Mouse (Mus musculus) retina, adult 2 months (tissue): ENCODE measurements around the gene Tcf3.
A peak's percentile ranks its signal among the peaks of the same experiment; 100 is the strongest.

Experiments
- DNase-seq: peaks from one replicate; pipeline ENCODE4 v3.0.0-alpha.2; 2012; ENCODE audit warnings: low read depth, low spot score

Gene Tcf3

DNA sequence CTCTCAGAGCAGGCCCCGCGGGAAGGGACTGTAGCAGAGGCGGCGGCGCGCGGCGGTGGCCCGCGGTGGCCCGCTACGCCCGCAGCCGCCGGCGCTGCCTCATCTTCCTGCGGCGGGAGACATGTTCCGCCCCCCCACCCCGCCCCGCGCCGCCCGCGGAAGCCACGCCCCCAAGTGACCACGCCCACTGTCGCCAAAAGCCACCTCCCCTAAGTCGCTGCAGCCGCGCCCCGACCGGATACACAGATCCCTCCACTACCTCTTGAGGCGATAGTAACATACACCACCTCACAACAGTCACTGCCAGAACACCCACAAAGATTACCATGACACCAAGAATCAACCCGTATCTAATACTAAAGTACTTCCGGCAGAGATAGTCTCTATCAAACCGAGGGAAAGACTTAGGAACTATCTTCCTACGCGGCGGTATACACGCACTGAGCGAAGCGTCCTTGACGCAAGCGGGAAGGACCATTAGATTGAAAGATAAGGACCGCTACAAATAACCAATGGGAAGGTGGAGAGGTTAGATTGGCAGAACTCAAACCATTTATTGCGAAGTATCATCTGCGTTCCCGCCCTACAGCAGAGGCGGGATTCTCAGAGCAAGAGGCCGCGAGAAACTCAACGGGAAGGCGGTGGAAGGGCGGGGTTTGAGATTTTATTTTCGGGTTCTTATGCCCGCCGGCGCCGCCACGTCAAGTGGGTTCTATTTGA, at the start of gene Tcf3:
Tcf3 (minus strand) TSS at position 135 of the 720 bp plus-strand sequence.
- DNase-seq, result peak; percentile 97

DNA sequence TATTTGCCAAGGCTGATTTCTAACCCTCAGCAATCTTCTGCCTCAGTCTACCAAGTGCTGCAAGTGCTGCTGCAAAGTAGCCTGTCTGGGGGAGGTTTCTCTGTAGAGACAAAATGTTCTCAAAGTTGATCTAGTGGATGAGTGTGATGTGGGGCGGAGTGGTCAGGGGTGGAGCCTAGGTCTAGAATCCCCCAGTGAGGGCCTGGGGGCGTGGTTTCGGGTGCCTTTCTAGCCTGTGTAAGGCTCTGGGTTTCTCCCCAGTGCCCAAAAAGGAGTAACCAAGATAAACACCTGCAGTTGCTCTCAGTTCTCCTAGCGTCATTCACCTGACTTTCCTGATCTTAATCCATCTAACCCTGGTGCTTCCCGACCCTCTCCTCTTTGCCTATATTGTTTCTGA, 47.6 kb upstream of the Tcf3 start:
- DNase-seq, result no peak

DNA sequence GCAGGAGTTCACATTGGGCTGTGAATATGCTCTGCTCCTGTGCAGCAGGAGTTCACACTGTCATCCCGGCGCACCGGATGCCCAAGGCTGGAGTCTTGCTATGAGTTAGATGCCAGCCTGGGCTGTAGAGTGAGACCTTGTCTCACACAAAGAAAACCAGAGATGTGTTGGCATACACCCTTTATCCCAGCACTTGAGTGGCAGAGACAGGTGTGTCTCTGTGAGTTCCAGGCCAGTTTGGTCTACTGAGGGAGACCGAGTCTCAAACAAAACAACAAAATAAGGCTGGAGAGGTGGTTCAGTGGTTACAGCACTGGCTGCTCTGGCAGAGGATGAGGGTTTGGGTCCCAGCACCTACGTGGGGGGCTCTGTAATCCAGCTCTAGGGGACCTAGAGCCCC, 45.1 kb upstream of the Tcf3 start:
- DNase-seq, result no peak

DNA sequence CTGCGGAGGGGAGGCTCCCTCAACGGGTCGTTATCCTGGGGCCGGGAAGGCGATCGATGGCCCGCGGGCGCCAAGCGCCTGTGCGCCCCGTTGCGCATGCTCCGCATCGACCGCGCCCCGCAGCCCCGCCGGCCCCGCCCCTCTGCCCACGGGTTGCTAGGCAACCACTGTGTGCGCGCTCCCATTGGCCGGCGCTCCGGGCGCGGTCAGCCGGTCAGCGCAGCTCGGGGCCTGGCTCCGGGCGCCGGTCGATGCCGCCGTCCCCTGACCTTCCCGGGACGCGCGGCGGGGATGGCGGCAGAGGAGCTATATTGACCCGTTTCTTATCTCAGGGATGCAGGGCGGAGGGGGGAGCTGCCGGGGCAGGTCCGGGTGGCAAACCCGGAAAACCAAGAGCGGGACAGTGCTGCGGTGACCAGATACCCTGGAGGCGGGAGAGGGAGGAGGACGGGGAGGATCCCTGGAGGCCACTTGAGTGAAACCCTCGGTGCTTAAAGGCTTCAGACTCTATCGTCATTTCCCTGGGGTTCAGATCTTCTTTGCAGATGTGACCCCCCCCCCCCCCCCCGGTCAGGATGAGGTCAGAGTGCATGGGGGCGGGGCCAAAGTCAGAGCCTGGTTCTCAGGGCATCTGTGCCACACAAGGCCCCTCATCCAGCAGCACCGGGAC, 42.0 kb upstream of the Tcf3 start:
- peak; percentile 84 for DNase-seq

DNA sequence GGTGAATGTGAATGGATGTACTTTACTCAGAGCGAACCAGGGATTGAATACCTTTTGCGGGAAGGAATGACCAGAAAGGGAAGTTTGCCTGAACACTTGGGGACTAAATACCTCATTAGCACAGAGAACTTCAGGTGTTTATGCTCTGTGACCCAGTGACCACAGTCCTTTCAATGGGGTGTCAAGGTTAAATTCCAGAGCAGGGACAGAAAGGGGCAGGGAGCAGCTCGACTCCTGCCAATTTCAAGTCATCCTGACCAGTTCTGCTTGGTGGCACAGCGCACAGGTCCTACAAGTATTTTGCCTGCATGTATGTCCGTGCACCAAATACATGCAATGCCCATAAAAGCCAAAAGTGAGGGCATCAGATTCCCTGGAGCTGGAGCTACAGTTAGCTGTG, 31.6 kb upstream of the Tcf3 start:
- DNase-seq, result no peak

DNA sequence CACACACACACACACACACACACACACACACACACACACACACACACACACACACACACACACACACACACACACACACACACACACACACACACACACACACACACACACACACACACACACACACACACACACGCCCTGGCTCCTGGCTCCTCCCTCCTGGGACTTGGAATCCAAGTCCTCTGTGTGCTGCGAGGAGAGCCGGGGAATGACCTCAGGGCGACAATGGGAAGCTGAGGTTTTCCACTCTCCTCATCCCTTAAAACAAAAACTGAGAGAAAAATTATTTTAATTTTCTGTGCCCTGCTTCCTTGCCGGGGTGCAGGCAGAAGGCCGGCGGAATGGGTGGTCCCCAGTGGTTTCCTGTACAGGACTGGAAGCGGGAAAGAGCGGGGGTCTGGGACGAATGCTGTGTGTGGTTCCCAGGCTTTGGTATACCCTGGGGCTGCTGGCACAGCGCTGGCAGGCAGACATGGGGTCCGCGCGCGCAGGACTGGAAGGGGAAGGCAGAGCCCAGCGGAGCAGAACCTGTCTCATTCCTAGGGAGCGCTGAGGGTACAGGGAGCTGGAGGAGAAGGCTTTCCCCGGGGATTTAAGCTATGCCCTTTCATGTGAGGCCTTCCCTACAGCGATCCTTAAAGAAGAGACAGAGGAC, 31.1 kb upstream of the Tcf3 start:
- no peak for DNase-seq

DNA sequence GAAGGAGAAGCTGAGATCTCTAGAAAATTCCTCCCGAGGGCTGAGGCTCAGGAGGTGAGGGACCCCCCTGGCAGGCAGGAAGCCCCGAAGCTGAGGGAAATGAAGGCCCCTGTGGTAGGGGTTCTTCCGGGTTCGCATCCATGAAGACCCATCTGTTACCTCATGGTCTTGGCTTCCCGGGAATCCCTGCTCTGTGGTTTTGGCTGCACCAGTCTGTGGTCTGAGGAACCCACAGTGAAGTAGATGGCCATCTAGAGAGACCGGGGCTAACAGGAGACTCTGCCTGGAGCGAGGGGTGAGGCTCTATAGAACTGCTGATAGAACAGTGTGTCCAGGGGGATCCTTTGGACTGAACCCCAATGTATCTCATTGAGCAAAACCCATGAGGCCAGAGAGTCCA, 27.9 kb upstream of the Tcf3 start:
- no peak for DNase-seq

DNA sequence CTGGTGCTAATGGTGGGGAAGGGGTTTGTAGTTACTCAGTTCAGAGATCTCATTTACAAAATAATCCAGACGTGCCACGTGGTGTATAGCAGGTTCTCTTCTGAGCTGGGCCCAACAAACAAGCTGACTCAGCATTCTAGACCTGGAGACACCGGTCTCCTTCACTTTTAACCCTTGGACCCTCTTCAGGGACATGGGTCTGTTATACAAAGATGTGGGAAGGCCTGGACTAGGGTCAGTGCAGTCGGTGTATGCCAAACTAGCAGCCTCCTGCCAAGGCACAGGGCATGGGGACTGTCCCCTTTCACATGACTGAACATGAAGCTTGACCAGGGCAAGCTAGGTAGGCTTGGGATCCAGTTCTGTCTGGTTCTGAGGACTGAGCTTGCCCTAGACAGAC, 26.9 kb upstream of the Tcf3 start:
- no peak for DNase-seq

DNA sequence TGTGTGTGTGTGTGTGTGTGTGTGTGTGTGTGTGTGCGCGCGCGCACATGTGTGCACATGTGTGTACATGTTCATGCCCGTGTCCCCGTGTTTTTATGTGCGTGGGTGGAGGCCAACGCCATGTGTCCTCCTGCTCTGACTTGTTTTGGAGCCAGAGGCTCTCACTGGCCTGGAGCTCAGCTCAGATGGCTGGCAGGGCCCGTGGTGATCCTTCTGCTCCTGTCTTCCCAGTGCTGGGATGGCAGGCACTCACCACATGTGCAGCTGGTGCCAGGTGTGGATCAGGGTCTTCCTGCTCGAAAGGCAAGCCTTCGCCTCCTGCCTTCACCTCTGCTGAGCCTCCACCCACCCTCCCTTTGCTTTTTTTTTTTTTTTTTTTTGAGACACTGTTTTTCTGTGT, 26.2 kb upstream of the Tcf3 start:
- DNase-seq, result no peak

DNA sequence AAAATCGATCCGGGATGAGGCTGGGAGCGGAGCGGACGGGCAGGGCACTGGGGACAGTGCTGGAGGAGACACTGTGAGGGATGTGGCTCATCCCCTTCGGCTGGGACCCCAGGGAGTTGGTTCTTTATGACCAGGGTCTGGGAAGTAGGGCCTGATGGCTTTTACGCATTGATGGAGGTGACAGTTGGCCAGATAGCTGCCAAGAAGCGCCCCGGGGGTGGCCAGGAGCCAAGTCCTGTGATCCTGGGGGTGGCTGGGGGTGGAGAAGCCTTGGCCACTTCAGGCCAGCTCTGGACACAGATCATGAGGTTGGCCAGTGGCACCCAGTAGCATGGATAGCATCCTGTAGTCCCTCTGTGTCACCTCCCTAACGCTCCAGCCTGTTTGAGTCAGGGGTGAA, 25.8 kb upstream of the Tcf3 start:
- DNase-seq, result no peak

DNA sequence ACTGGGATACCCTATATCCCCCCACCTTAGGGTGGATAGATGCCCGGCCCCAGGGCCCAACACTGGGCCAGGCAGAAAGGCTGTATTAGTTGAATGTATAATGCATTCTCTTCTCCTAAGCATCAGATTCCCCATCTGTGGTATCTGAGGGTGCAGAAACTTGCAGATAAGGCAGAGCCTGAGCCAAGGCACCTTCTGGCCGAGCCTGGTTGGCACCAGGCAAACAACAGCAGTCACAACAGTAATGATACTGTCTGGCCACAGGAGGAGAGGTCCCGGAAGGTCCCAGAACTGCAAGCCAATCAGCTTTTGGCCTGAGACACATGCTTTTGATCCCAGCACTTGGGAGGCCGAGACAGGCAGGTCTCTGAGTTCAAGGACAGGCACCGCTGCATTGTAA, 22.2 kb upstream of the Tcf3 start:
- no peak for DNase-seq

DNA sequence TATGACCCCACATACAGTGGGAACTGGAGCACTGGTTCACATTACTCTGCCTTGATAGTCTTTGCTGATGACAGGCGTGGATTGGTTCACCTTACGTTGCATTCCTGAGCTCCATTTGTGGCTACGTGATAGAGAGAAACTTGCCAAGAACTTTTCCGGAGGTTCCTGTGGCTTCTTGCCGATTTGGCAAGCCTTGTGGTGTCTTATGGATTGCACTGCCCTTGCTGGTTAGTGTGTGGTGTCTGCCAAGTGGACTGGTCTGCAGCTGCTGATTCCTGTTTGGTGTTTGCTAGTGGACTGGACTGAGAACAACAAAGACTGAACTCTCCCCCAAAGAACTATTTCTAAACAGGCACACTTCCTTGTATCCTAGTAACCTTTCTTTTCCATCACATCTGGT, 21.3 kb upstream of the Tcf3 start:
- no peak for DNase-seq

DNA sequence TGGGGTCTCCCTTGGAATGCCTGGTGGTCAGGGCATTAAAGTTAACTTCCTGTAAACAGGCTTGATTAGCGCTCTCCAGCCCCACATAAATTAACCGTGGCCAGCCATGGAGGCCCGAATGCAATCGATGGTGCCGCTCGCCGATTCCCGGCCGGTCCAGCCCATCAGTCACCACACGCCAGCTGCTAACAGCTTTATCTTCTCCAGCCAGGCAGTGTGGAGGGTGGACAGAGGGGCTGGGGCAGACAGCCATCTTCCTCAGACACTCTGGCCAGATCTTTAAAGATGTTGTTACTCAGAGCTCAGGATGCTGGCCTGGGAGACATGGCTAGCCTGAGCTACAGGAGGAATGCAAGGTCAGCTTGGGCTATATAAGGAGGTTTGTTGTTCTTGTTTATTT, 20.2 kb upstream of the Tcf3 start:
- no peak for DNase-seq

DNA sequence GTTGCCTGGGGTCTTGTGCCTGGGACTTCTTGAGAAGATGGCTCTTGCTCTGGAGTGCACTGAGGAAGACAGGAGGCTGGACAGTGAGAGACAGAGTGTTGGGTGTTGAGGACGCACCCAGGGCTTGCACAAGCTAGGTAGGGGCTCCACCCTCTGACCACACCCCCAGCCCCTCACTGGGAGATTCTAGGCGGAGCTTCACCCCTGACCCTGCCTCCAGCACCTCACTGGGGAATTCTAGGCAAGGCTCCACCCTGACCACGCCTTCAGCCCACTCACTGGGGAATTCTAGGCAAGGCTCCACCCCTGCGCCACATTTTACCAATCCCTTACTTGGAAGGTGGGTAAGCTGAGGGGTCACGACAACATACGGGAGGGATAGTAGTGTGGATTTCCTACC, 17.2 kb upstream of the Tcf3 start:
- DNase-seq, result no peak

DNA sequence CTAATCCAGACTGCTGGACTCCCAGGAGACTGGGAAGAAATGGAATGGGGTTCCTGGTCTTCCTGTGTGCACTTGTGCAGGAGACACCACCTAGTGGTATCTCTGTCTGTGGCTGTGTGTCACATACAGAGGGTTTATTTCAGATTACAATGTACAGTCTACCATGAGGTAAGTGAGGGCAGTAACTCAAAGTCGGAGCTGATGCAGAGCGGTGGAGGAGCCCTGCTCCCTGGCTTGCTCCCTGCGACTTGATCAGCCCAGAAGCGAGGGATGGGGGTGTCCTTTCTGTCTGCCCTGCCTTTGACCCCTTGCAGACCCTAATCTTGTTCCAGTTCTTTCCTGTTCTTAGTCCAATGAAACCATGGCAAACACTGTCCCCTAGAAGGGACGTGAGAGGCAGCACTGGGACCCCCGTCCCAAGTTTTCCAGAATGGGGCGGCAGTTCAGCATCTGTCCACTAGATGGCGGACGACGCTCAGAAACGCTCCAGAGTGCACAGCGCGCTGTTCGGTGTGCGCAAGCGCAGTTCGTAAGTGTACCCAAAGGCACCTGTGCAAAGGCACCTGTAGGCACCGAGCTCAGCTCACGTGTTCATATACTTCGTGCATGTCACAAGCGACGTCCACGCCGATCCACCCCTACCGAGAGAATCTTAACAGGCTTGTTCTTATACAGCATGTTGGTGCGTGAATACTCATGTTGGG, 12.6 kb upstream of the Tcf3 start:
- DNase-seq, result peak; percentile 71

DNA sequence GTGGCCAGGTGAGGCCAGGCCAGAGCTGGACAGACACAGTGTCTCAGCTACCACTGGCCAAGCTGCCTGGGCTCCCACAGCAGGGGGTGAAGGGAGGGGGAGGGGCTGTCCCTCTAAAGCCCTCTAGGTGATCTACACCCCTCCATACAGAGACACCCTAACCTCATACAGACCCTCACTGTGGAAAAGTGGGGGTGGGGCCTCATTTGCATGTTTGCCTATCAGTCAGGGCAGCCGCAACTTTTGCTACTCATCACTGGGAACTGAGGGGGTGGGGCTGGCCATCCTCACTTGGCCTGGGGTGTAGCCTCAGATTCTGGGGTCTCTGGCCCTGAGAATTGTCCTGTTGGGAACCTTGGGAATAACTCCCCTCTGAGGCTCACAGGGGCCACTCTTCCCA, 11.6 kb upstream of the Tcf3 start:
- no peak for DNase-seq

DNA sequence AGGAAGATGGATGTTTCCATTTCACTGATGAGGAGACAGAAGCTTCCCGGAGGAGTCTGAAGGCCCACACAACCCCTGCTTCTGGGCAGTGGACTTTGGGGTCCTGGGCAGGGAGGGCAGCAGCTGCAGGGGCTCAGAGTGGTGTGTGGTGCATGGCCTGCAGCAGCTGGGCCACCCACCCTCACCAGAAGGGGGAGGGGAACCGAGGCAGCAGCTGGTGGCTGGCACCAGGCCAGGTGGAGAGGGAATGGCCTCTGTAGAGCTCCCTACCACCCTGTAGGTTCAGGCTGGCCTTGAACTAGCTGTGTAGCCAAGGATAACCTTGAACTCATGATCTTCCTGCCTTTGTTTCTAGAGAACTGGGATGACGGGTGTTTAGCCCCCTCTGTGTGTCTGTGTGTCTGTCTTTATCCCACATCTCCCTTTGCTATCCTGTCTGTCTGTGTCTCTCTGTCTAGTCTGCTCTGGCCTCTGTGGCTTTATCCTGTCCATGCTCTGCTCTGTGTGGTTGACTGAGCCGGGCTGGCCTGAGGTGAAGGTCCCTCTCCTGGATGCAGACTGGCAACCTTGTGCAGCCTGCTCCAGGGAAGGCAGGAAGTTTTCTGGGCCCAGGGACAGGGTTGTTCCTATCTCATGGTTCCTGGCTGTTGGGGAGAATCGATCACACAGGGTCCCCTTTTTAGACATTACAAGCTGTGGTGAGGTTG, 11.0 kb upstream of the Tcf3 start:
- DNase-seq, result no peak

DNA sequence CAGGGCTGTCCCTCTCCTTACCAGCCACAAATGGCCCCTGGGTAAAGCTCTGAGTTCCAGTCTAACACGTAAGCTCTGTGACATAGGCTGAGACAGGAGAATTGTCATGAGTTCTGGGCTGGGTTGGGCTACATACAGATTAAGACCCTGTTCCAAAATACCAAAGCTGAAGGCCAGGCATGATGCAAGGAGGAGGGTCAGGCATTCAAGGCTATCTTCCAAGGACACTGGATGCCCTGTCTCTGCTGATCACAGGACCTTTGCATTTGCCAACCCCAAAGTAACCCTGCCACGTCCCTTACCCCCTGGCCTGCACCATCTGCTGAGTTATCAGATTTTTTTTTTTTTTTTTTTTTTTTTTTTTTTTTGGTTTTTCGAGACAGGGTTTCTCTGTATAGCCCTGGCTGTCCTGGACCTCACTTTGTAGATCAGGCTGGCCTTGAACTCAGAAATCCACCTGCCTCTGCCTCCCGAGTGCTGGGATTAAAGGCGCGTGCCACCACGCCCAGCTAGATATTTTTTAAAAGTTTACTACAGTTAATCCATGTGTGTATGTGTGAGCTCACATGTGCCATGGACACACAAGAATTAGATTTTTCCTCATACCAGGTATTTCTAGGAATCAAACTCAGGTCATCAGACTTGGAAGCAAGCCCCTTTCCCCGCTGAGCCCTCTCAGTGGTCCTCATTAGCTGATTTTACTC, 10.3 kb upstream of the Tcf3 start:
- no peak for DNase-seq

DNA sequence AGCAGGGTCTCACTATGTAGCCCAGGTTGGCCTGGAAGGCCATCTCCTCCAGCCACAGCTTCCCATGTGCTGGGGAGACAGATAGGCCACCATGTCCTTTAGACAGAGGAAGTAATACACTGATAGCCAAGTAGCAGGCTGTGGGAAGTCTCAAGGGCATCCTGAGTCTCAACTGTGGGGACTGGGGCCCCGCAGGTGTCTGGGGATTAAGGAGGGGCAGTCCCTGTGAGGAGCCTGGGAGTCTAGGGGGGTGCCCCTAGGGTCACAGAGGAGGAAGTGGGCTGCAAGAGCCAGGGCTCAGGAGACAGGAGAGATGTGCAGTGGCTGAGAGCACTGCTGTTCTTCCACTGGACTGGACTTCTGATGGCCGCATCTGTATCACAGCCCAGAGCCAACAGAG, 9.5 kb upstream of the Tcf3 start:
- DNase-seq, result no peak

DNA sequence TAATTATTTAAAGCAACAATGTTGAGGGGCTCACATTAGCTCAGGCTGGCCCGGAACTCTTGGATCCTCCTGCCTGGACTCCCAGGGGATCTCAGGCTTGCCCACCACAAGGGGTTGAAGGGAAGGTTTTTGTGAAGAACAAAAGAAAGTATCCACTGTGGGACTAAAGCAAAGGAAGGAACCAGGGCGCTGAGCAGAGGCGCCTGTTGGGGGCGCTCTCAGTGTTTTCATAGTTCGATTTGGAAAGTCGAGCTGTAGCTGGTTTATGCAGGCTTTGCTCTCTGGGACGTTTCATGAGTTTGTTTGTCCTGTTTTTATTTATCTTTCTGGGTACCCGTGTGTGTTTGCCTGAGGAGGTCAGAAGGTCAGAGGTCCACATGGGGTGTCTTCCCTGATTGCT, 8.2 kb upstream of the Tcf3 start:
- no peak for DNase-seq

DNA sequence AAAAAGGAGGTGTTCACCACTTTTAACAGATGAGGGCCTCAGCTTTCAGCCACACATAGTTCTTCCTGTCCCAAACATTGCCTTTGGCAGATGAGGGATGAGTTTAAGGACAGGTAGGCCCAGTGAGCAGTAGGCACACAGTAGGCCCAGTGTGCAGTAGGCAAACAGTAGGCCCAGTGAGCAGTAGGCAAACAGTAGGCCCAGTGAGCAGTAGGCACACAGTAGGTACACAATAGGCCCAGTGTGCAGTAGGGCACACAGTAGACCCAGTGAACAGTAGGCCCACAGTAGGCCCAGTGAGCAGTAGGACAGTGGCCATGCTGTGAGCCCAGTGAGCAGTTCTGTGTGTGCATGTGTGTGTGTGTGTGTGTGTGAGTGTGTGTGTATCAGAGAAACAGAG, 6.6 kb upstream of the Tcf3 start:
- DNase-seq, result no peak
